Mouse (Mus musculus) kidney, adult 11 months (tissue): ENCODE measurements around the gene Cfap77.

Experiments used
- DNase-seq: peaks from one replicate; pipeline ENCODE4 v3.0.0; 2022

Cfap77 gene

DNA sequence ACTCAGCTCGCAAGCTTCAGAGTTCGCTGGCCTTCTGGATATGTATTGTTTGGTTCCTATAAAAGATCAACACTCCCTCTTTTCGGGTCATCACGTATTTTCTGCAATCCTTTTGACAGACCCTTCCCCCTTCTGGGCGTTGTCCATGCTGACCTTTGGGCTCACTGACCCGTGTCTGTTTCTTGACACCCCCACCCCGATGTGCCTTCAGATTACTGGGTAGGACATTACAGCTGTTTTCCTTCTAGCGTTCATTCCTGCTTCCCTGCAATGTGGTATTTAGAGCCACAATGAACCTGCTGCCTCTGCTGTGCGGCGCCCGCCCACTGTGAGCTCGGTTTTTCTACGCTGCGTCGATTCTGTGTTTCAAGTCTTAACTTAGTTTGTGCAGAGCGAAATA, 8.7 kb downstream of the Cfap77 start:
- DNase-seq = no peak

DNA sequence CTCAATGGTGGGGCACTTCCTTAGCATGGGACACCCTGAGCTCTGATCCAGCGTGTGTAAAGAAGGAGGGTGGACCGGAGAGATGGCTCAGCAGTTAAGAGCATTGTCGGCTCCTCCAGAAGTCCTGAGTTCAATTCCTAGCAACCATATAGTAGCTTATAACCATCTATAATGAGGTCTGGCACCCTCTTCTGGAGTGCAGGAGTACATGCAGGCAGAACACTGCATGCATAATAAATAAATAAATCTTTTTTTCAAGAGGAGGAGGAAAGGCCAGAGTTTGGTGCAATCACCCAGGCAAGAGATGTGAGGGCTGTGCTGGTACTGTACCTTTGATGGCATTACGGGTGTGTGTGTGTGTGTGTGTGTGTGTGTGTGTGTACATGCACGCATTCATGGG, 12.7 kb downstream of the Cfap77 start:
- no peak for DNase-seq

DNA sequence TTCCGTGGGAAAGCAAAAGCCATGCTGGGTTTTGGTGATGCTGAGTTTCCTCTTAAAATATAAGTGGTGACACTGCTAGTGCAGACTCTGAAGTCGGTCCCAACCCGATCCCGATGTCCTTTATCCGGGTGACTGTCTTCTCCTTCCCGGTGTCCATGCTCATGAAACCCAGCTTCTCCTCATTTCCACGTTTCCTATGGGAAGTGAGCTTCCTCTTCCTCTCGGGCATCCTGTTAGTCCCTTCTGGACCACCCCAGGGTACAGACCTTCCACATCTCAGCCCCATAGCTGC, 13.4 kb downstream of the Cfap77 start:
- no peak for DNase-seq

DNA sequence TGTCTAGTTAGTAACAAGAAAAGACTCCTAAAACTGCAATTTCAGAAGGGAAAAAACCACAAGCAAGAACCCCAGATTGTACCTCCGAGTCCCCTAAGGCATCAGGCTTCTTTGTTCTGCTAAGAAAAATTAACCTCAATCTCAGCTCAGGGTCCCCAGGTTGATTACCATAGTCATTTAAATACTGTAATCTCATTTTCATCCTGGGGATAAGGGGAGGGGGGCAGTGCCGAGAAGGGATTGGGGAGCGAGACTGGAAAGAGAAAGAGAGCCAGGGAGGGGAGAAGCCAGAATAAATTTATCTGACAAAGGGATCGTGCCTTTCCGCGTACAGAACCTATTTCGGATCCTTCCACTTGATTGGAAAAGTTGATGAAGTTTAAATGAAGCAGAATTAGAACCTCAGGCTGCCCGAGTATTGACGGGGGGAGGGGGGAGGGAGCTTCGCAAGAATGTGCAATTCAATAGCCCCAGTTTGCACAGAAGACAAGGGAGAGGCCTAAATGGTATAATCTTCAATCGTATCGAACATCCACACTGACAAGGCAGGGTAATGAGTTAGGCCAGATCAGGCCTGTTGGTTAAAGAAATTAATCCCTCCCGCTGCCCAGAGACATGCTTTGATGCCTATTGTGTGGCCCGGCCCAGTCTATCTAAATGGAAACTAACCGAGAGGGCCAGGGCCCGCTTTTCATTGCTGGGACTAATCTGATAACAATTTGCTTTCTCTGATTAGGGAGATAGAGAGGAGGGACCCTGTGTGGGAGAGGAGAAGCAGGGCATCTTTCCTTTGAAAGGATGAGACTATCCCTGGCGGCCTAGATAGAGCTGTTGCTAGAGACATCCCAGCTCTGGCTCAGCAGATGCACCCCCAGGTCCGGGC, 14.0 kb downstream of the Cfap77 start:
- no peak for DNase-seq

DNA sequence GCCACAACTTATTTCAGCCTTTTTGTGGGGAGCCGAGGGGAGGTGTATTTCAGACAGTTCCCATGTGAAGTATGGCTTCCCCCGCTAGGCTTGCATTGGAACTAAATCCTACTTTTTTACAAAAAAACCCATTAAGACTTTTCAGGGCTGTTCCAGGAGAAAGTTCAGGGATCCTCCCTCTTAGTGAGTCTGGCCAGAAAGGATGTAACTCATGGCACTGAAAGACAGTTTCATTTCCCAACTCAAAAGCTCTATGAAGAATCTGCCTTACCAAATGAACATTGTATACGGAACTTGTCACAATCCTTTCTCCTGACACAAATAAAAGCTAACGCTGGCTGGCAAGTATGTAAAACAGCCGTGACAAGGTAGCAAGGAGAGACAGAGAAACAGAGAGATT, 15.1 kb downstream of the Cfap77 start:
- DNase-seq = no peak

DNA sequence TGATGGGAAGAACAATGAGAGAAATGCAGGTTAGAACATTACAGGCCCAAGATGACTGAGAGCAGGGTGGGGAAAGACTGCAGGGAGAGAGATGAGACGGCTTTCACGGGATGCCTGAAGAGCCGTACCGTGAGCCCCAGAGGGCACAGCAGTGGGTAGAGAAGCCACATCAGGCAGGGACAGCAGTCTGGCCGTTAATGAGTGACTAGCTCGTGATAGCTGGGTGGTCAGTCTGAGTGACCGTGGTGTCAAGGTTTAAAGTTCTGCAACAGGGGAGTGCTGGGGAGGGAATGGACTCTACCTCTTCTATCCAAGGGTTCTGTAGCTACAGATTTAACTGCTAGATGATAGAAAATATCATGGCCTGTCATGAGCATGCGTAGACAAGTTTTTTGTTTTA, 19.2 kb downstream of the Cfap77 start:
- DNase-seq = peak; percentile 88

DNA sequence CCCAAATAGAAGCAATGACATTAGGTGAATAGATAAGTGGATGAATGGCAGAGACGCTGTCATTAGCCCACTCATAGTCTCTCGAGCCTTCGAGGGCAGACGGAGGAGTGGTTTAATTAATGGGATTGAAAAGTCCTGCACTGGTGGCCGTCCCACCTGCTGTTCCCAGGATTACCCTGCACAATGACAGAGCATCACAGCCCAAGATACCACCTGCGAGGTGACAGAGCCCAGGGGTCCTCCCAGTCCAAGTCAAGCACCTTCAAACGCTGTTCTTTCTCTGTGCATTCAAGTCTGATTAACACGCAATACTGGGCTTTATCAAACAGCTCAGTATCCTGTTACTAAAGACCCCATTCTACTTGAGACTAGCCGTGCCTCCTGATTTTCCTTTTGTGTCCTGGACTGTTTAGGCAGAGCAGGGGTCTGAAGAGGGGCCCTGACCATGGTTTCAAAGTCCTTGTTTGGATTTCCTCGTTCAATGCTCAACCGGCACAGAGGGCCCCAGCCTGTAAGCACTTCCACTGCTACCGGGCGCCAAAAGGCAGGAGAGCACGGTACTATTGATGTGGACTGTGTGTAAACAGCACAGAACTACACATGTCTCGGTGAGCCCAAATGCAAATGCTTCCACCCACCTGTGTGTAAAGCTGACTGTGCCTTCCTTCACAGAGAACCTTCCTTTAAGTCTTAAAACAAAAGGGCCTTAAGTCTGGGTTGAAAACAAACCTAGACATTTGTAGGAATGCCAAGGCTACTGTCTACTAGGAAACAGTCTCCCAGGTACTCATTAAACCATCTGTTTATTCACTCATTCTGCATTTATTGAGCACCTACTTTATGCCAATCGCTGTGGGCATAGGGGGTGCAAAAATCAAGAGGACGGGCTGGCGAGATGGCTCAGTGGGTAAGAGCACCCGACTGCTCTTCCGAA, 20.1 kb downstream of the Cfap77 start:
- peak; percentile 38 for DNase-seq

DNA sequence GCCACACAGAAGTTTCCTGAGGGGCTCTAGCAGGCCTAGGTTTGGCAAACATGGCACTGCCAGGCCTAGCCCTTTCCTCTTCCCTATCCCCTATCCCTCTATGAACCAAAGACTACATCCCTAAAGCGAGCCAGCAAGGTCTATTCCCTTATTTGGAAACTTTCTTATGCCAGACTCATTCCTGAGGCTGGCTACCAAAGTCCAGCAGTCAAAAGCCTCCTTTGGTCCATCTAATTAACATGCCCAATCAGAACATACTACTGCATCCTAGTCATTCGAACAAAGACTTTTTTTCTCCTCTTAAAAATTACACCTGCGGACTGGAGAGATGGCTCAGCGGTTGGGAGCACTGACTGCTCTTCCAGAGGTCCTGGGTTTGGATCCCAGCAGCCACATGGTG, 22.9 kb downstream of the Cfap77 start:
- peak; percentile 32 for DNase-seq

DNA sequence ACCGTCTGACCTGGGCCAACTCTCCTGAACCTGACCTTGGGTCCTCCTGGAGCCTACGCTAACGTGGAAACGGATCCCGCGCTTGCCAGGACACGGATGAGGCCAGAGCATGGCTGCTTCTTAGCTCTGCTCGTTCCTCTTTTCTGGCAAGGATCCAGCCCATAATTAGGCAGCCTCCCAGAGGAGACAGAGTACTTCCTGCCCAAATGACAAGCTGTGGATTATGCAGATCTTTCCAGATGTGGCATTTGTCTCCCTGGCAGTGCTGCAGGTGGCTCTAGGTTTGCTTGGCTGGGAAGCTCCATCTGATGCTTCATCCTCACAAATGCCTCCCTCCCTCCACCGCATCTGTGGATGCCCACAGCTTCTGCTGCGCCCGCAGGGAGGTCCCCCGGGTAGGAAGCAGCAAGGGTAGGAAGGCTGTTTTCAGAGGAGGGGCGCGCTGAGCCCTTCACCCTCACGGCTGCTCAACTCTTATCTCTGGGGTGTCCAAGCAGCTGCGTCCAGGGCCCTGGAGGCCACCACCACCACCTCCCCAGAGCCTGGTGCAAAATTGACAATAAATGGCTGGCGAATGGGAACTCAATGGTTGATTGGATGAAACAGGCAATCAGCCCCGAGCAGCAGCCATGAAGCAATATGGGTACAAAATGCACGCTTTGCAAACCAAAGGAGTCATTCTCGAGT, 24.7 kb downstream of the Cfap77 start:
- peak; percentile 13 for DNase-seq

DNA sequence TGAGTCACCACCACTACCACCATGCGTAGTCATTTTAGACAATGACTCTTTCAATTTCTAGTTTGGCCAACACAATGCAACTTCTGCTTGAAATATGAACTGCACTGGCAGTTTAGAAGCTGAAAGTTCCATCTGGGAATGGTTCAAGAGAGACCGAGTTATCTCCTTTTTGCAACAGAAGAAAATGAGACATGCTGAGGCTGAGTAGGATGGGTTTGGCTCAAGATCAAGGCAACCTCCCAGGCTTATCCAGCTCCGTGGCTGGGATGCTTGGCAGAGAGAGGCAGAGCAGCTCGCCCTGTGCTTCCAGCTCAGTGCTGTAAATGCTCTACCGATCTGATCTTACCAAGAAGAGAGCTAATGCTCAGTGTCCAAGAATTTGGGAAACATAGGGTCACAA, 29.6 kb downstream of the Cfap77 start:
- DNase-seq = no peak

DNA sequence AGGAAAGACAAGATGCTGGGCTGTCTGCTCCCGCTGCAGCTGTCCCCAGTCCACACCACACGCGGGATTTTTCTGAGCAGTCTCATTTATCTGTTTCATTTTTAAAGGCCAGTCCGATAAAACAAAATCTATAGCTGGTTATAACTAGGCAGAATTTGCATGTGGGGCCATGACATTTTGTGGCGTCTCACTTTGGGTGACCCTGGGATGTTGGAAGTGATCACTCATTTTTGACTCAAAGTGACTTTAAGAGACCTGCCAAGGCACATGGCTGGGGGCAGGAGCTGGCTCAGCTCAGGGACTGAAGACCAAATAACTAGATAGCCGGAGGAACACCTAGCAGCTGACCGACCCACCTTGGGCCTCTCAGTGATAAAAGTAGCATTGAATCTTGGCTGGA, 31.9 kb downstream of the Cfap77 start:
- no peak for DNase-seq

DNA sequence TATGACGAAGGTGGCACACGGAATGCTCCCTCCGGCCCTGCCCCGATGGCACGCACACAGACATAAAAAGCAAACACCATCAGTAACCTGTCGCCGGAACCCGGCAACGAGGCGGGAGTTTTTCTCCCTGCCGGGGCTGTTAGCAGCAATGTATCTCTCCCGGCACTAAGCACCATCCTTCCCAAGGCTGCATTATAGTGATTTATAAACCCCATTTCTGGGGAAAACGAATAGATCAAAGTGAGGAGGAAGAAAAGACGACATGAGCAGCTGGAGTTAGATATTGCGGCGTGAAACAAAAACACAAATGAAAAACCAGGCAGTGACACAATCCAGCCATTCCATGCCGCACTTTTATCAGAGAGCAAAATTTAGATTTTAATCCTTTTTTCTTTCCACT, 33.8 kb downstream of the Cfap77 start:
- no peak for DNase-seq

DNA sequence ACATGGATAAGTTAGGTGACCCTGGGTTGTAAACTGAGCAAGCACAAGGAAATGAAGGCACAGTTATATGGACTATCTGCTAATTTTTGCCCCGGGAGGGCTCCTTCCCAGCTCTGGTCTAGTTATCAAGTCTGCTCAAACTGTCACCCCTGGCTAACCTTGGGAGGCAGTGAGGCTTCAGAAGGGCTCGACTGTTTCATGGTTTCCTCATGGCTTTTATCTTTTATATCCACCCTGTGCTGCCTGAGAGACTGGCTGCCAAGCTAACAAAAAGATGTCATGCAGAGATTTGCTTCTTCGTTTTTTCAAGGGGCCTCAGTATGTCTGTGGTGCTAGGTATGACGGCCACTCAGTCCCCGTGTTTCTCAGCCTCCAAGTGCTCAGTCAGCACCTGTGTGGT, 36.2 kb downstream of the Cfap77 start:
- no peak for DNase-seq

DNA sequence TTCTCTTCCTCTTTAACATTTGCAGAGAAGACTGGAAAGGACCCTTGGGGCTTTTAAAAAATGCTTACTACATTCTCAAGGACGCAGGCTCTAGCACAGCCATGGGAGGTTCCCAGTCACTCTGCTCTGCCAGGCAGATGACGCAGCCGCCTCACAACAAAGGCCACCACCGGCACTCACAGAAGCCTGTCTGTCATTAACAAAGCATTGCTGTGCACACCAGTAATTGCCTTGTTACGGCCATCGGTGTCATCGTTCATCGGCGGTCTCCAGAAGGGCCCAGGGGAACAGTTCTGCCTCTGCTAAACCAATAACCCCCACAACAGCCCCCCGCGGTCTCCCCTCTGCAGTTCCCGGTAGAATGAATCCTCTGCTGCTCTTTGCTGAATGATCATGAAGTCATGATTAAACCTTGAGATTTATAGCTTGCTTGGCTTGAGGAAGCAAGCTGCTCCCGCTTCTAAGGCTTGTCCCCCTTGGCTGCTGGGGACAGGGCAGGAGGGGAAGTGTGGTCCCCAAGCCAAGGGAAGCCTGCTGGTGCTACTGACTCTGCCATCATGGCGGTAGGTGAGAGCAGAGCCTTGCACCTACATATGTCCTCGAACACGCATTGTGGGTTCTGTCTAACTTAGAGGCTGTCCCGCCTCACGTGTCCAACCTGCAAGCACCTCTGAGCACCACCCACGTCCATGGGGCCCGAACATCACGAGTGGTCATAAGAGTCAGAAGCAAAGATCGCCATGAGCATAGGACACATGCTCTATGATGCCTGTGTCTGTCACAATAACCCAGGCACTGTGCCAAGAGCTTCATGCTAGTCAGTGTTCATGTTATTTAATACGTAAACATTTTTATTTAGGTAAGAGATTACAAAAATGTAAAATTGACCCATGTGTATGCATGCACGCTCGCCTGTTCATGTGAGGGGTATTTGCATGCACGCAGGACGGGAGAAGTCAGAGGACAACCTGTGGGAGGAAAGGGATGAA, 38.0 kb downstream of the Cfap77 start:
- no peak for DNase-seq

DNA sequence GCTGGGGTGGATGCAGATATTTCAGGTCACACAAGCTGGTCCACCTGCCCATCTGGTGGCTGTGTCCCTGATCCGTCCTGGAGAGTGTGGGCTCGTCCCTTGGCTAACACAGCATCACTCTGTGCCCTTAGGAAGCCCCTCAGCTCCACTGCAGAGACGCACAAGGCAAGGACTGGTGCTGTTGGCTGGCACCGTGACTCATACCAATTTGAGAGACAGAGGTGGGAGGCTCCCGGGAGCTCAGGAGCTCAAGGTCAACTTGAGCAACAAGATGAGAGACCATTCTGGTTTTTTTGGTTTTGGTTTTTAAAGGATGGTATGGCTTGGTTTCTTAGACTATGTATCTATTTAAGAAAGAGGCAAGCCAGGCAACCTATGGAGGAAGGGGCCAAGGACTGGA, 42.3 kb downstream of the Cfap77 start:
- DNase-seq = no peak

DNA sequence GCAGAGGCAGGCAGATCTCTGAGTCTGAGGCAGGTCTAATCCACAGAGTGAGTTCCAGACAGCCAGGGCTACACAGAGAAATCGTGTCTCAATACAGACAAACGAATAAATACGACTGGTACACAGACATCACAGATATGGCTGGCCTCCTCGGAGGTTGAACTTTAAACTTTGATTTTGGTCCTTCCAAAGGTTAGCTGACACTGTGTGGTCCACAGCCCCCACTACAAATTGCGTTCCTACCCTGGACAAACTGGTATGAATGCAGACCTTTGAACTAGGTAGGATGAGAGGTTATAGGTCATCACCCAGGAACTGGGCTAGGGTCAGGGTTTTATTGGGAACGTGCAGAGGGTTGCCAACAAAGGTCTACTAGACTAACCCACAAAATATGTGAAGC, 47.2 kb downstream of the Cfap77 start:
- no peak for DNase-seq

DNA sequence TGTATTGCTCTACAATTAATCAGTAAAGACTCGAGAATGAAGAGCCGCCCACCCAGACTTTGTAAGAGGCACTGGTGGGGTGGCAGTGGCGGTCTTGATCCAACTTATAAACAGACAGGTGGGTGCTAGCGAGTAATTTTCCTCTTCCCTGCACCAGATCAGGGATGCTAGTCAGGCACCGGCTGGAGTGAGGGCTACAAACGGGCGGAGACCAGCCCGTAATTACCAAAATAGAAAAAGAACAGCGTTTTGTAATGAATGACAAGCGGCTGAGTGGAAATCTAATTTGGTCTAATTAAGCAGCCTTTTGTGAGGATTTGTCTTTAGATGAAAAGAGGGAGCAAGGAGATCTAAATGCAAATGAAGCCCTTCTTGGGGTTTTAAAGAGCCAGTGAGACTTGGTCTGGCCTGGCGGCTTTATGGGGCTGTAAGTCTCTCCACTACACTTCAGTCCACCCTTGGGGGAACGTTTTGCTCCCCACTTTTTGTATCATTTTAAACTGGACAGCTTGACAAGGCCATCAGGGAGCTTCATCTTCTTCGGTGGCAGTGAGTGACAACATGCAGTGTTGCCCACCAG, 48.3 kb downstream of the Cfap77 start:
- DNase-seq = no peak

DNA sequence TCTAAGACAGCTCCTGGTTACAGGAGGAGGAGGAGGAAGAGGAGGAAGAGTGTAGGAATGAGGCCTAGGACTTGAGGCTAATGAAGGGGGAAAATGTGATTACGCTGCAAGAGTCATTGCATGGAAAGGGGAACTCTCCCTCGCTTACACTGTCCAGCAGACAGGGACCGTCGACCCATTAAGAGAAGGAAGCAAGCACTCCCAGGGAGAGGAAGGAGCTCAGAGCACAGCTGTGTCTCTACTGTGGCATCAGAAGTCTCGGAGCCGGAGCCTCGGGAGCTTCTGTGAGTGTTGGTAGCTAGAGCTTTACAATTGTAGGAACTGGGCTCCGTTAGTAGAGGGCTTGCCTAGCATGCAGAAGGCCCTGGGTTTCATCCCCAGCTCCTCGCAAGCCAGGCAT, 50.8 kb downstream of the Cfap77 start:
- DNase-seq = no peak

DNA sequence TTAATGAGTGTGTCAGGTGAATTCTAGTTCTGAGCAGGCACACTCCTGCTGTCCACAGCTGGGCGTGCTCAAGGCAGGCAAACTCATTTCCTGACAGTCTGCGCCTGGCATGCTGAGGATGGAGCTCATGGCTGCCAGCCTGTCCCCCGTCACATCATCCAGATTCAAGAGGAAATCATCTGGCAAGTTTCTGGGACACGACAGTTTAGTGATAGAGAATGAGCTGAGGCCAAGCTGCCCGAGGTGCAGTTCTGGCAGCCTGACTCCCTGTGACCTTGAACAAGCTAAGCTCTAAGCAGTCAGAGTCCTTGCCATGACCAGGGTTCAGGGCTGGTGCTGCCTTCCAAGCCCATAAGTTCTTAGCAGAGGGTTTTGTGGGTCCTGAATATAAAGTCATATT, 56.6 kb downstream of the Cfap77 start:
- DNase-seq = no peak

DNA sequence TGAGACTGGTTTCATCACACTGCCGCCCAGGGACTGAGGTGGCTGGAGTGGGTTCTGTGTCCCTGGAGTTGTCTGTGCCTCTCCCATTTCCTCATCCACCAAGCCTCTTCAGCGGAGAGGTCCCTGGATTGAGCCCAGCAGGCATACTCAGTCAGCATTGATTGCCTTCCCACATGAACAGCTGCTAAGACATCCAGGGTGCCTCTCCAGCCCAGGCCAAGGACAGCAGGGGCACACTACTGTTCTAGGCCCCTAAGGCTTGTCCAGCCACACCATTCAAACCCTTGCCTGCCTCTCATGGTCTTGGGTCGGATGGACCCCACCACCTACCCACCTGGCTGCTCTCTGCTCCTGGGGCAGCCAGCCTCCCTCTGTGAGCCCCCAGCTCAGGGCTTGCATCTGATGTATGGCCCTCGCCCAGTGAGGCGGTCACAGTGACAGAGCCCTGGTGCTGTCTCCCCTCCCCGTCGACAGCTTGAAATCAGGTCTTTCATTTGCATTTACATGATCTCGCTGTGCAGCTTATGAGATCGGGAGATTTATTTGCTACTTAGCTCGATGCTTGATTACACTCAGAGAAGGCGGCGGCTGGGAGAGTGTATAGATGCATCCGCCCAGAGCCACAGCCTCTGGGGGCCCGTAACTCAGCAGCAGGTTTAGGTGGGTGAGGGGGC, 57.6 kb downstream of the Cfap77 start:
- no peak for DNase-seq

DNA sequence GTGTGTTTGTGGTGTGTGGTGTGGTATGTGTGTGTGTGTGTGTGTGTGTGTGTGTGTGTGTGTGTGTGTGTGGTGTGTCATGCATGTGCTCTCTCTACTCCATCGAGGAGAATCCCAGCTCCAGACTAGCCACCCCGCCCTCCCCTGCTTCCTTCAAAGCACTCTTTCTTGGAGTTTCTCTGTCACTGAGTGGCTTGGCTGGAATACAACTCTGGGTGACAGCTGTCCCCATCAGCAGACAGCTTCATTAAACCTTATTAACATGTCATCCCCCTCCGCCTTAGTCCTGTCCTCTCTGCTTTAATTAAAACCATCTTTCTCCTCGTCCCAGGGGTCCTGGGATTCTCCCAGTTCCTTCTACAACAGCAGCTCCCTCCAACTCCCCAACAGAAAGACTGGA, 59.4 kb downstream of the Cfap77 start:
- no peak for DNase-seq
